Mouse (Mus musculus) spleen, postnatal 36 days (tissue): Measurements from ENCODE around the gene Fgfr2.

Source experiments
- DNase-seq, 2 experiments: peaks; one replicate each; pipeline ENCODE4 v3.0.0; 2022; ENCODE audit warnings: low spot score in 2 of 2, mixed read lengths in 1 of 2

Fgfr2 gene

DNA sequence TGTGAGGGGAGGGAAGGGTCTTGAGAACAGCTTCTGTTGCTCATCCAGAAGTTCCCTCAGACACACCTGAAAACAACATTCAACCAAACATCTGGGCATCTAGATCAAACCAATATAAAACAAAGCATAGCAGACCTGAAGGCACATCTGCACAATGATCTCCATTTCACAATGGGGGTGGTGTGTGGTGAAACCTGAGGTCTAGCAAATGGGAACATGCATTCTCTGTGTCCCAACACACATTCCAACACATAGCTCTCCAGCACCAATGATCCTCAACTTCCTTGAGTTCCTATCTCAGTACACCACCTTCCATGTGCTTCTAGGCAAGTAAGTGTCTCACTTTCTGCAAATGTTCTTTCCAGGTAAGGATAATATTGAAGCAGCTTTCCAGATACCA, 707.3 kb downstream of the Fgfr2 start:
- no peak for DNase-seq

DNA sequence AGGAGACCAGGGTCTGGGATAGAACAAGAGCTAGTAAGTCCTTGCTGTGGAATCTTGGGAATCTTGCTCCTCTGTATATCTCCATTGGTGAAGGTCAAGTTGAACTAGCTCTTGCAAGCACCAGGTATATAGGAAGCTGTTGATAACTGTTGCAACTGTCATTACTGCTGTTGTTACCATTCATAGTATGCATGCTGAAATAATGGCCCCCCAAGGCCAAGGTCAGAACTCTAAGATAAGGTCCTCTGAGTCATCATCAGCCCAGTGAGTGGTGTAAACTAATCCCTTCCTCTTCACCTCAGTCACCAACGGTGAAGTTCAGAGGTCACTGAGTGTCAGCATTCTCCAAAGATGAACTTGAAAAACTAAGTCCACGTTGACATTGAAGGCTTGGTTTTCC, 710.6 kb downstream of the Fgfr2 start:
- no peak for DNase-seq

DNA sequence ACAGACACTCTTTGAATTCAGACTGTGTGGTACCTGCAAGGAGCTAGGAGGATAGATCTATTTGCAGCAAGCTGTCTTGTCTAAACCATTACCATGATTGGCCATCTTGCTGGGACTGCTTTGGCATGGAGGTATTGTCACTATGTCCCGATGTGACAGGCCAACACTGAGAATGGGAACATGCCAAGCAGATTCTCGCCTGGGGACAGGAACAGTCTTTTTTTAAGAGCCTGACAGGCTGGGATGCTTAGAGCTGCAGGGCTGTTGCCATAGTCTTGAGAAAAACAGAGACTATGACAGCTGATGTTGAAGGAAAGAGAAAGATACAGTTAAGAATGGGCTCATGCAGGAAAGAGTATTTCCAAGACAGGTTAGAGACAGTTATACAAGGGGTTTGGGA, 711.4 kb downstream of the Fgfr2 start:
- DNase-seq: no peak

DNA sequence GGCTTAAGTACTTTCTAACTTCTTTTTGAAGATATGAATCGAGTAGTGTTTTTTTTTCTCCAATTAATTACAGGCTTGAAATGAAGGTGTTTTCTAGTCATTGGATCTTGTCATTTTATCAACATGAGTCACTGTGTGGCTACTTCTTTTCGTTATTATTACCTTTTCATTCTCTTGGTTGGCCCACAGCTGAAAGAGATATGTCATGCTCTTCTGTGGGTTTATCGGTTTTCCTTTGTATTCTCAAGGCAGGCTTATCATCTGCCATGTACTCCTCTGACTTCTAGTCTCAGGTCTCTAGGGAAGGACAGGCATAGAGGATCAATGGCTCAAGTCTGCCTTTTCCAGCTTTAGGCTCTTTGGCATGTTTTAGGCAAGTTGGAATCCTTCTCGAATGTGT, 712.2 kb downstream of the Fgfr2 start:
- DNase-seq: no peak

DNA sequence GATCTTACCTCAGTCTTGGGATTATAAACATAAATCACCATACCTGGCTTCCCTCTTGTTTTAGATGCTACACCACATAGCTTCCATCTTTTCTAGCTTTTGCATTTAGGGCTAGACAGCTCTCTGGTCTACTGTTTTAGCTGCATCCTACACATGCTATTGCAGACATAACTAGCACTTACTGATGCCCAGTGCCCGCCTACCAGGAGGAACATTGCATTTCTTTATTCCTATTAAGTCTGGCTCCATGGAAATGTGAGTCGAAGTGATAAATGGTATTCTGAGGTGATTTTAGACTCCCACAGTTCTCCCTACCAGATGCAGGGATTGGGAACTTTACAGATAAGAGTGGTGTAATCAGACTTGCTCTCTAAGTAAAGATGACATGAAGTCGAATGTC, 713.3 kb downstream of the Fgfr2 start:
- no peak for DNase-seq

DNA sequence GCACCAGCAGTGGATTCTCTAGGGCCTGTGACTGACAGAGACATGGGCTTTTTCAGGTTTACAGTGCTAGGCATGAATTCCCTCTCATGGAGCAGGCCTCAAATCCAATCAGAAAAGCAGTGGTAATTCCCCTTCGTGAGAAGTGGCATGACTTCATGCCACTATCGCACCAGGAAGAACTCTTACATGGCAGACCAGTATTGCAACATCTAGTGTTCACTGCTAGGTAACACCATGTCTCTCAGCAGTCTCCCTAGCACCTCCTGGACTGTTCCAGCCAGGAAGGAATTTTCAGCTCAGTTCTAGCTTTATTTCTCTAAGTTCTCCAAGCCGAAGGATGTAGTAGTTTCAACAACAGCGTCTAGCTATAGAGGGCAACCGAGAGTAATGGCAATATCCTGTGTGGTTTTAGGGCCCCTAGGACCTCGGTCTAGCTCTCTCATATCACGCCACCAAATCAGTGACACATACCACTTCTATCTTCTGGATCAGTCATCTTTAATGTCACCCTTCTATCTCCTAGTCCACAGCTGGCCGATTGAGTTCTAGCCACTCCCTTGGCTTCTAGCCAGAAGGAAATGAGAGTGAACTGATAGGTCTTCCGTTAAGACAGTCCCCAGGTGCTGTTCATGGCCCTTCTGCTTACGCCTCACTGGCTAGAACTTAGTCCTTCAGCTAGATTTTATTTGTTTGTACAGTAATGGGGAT, 720.6 kb downstream of the Fgfr2 start:
- peak; percentile 85 to 90 for DNase-seq

DNA sequence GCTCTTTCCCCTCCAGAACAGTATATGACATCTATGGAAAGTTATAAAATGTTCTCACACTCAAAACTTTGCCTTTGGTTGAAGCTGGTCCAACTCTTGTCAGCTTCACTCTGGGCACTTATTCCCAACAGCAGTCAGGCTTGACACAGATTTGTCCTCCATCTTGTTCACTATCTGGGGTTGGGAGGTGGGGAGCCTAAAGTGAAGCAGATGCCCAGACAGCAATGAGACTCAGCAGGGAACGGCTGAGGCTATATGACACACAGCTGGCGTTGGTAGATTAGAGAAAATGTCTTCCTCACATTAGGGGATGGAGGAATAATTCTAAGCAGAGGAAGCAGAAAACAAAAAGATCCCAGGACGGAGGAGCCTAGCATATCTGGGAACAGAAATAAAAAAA, 724.7 kb downstream of the Fgfr2 start:
- no peak for DNase-seq

DNA sequence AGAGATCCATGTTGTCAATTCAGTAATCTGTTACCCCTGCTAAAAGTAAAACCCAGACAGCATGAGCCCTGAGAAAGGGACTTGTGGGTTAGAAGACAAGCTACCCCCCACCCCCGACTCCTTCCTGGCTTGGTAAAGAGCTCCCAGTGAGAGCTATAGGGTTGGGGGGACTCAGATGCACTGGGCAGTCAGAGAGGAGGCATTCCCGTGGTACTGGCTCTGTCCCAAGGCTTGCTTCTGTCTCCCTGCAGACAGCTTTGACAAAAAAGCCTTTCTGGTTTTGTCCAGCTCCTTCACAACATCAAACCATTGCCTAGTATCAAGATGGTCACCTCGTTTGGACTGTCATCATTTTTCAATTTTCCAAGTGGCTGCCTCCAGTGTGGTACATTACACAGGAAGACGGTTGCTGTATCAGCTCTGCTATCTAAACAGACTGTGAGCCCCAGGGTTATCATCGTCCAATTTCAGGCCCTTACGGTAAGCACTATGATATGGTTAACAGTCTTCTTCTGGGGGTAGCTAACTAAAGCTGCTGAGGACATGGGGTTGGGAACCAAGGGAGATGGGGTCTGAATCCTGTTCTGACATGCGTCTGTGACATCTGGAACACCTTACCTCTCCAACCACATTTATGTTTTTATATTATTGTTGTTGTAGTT, 726.4 kb downstream of the Fgfr2 start:
- no peak for DNase-seq

DNA sequence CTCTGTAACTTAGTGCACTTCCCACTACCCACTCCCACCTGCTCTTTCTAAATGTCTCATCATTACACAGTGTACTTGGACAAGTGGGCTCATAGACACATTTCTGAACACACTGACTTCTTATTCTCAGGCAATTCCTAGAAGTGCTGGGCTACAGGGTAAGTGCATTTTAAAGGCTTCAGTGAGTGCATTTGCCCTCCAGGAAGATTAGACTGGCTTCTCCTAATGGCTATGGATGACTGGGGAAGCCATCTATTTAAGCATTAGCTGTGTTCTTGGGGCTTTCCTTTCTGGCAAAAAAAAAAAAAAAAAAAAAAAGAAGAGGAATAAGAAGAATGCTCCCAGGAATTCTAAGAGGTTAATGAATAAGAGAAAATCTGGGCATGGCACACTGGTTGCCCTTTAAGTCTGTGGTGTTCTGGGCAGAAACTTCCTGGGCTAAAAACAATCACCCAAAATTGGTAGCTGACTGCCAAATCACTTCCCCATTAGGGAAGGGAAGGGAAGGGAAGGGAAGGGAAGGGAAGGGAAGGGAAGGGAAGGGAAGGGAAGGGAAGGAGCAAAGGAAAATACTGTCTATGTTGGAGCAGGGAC, 729.5 kb downstream of the Fgfr2 start:
- DNase-seq: no peak

DNA sequence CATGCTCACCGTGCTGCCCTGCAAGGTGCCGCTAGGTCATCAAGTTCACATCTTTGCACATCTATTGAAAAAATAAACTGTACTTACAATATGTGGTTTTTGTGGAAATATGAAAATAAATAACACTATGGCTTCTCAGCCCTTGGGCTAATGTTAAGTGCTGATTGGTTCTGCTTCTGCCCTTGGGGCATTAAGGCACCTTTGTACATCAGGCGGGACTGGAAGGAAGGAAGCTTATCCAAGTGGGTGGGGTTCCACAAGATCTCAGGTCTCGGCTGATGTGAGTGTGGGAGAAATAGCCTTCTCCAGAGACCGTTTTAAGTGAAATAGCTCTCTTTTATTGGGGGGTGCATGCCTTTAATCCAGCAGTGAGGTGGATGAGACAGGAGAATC, 730.1 kb downstream of the Fgfr2 start:
- DNase-seq: no peak

DNA sequence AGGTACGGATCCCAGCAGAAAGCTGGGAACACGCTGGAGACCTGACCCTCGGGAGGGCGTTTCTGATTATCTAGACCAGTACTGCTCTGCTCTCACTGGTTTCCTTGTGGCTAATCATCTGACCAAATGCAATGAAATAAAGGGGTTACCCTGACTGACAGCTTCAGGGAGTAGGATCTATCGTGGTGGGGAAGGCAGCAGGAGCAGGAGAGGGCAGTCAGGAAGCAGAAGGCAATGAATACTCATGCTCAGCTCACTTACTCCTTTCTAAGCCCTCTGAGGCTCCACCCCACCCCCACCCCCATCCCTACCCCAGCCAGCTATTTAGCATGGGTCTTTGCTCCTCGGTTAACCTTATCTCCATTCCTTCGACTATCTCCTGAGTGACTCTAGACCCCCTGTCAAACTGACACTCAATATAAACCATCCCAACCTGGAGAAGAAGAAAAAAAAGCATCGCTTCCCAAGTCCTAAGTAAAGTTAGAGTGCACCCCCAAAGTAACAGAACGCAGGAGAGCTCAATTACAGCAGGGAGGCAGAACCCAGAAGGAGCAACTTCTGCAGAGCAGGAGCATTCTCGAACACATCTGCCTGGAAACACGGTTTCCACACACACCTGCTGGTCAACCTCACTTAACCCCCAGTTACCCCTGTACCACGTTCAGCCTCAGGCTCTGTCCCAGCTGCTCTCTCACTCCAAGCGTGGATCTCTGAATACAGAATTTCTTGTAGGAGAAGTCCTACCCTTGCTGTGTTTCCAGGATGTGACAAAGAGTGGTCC, 730.7 kb downstream of the Fgfr2 start:
- DNase-seq: no peak

DNA sequence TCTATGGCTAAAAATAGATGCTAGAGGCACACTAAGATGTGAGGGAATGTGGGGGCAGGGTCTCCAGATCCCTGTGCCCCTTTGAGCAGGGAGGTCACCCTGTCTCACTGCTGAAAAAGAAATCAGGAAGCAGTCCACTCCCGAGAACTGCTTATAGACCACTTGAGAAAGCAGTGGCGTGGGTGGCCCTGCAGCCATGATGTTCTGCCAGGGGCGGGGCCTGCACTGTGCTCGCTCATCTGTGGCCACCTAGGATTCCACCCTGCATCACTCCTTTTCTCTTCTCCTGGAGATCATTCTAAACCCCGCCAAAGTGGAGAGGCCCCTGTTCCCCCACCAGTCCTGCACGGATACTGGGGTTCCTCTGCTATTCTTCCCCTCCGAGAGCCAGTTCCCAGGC, 733.7 kb downstream of the Fgfr2 start:
- peak in 1 of 2 experiments; percentile 36 for DNase-seq

DNA sequence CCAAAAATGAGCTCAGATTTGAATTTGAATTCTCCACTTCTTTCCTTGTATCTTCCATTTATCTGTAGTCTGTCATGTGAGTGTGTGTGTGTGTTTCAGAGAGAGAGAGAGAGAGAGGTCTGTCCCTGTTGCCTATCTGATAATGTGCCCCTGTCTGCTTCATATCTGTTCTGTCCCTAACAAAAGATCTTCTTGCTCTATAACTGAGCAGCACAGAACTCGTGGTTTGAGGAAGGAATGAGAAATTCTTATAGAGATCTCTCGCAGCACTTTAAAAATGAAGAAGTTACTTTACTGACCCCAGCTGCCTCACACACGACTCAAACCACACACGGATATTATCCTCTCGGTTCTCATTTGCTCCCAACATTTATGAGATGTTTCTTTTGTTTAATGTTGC, 735.6 kb downstream of the Fgfr2 start:
- no peak for DNase-seq

DNA sequence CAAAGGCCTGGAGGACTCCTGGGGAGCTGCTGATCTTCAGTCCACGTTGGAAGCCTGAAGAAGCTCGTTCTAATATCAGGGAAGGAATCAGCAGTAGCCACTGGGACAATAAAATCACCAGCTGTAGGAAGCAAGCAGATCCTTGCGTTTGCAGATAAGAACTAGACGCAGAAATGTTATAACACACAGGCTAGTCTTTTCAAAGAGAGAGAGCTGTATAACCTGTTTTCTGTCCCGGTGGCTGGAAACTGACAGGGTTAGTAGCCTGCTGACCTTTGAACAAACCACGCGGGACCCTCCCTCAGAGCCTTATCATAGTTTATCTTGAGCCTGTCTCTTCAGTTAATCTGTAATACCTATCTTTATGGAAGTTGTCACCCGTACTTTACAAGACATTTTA, 736.8 kb downstream of the Fgfr2 start:
- no peak for DNase-seq

DNA sequence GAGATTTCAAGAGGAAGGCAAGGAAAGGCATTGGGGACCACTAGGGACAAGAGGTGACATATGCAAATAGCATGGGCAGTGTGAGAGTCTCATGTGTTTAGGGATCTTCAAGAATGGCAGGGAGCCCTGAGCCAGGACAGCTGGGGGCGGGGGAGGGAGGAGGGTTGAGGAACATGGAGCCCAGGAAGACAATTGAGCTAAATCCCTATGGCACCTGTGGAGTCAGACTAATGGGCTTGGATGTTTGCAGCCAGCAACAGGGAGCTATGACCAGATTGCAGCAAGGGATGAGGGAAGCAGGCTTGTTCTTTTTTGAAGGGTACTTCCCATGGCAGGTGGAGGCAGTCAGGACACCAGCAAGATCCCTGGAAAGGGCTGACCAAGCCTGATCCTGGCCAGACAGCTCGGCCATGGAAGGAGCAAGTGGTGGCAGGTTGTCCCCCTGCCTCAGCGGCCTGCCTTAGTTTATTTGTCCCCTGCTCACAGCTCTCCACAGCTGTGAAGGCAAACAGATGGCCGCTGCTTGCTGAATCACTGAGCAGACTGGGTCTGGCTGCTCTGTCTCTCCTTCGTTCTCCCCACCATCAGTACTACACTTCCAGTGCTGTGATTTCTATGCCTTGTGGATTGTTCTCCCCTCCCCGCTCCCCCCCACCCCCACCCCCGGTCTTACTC, 737.6 kb downstream of the Fgfr2 start:
- DNase-seq: no peak

DNA sequence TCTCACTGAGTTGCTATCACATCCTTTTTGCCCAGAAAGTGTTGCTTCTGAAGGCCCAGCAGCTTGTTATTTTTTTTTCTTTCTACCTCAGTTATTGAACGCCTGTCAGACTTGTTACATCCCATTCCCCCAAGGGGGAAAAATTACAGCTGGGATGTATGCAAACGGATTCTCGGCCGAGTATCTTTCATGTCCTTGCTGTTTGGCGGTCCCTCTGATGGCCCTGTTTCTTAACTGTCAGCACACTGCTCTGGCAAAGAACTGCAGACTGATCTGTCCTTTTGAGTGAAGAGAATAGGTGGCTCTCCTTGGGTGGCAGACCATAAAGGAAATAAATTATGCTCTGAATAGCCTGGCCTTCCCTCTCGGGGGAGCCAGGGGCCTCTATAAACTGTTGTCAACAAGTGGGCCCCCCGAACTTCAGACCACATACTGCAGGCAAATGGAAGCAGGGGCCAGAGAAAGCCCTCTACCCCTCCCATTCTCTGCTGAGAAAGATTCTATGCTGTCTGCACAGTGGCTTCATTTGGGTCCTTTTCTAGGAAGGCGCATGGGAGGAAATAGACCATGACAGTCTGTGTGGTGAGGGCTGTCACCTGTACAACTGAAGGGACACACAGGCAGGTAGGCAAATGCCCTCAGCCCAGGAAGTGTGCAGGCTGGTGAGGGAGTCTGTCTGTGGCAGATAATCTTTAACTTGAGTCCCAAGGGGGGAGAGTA, 738.3 kb downstream of the Fgfr2 start:
- peak; percentile 45 to 63 for DNase-seq

DNA sequence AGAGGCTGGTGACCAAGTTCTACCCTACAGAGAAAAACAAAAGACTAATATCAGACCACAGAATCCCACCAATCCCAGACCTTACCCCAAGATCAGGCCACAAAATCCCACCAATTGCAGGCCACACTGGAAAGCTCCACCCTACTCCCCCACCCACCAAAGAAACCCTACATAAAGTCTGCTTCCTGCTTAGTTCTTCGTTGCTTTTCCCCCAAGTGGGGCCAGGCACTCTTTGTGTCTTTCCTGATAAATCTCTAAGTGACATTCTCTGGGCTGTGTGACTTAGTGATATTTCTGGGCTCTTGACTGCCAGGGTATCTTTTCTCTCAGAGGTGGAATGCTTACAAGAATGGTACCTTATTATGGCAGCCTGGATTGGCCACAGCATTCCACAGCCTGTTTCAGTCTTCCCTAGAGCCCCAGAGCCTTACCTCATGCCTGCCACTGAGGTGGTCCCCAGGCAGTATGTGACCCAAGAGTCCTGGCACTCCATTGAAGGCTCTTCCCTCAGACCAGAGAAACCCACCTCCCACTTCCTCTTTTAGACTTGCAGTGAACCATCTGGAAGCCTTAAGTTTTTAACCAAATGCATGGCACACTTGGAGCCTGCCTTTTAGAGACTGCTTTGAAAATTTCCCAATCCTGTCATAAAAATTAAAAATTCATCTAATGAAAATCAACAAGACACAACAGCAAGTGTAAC, 742.4 kb downstream of the Fgfr2 start:
- DNase-seq: no peak

DNA sequence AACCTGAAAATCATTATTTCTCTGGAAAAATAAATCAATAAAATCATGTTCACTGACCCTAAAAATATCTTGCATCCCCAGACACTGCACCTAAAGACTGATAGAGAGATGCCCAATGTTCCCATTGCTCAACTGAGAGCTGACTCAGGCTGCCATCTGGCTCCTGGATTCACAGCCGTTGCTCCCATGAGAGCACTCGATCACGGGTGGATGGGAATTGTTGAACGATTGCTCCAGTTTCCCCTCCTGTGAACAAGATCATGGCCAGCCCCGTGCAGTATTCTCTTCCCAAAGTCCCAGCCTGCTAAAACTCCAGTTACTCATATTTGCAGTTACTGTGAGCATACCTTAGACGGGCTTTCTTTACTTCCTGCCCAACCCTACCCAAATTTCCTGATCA, 745.2 kb downstream of the Fgfr2 start:
- no peak for DNase-seq

DNA sequence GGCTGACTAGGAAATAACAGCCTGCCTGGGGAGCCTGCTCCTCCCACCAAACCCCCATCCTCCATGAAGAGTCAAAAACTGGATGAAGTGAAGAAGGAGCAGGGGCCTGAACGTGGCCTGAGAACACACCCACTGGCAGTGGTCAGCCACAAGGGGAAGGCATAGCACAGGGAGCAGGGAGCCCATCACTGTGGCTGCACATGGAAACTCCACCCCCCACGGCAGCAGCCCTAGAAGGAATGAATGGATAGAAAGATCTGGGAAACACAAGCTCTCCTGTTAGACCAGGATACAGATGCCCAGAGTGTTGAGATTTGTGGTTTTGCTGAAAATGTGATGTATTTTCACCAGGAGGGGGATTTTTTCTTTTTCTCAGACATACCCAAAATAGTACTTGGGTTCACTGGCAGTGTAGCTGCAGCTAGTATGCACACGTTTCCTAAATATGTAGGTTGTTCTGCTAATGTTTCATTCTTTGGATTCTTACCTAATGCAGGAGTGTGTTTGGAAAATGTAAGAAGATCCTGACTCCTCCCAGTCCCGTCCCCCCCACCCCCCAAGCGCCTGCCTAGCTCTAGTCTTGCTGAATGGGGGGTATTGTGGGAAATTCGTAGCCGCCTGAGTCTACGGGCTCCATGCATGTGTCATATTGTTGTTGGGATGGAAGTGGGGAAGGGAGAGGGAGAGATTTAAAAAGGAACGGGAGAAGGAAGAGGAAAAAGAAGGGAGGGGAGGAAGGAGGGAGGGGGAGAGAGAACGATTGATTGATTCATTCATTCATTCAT, 749.4 kb downstream of the Fgfr2 start:
- no peak for DNase-seq
